8 mouse cellular contexts compared by ENCODE assay signal in genomic region chr10:61715996-61716864, GRCm38 (mm10). TPM values are rescaled to one million over a fixed set of nuclear protein-coding genes. Genes with fewer than 3 reads are reported as not detected.
DNase-seq lines count a peak whose midpoint lies in the region; ATAC-seq and TF ChIP-seq lines count a peak whose summit lies in the region.

No protein-coding gene starts in this region.

- peaks cover 6% of the 10 kb centered on the region; the same call in 1 of the 2 replicates for H3K4me1 ChIP-seq in neural tube, embryonic 11.5 days (ENCODE audit: control insufficient read depth, insufficient read depth, low read length)
- no peaks in the 10 kb centered on the region for H3K4me1 ChIP-seq in forebrain, postnatal 0 days (ENCODE audit: insufficient read depth)
- peaks cover 21% of the 10 kb centered on the region for H3K4me1 ChIP-seq in liver, embryonic 13.5 days (replicated peaks)
- peaks cover 11% of the 10 kb centered on the region for H3K4me1 ChIP-seq in stomach, embryonic 16.5 days (ENCODE audit: control insufficient read depth, insufficient read depth, low read length)

- DNase-seq in neural tube, embryonic 11.5 days (ENCODE audit: low spot score): no peak
- DNase-seq in neural tube, embryonic 10.5 days (ENCODE audit: extremely low spot score, low spot score): no peak
- DNase-seq in forebrain, postnatal 0 days: no peak
- DNase-seq in liver, embryonic 13.5 days: no peak
- DNase-seq in left cerebral cortex, adult 8-10 months (ENCODE audit: low spot score in 2 of 2): no peak
- no peak for DNase-seq in urinary bladder, postnatal 10 days (ENCODE audit: low spot score)

- H3K27ac ChIP-seq in neural tube, embryonic 11.5 days (ENCODE audit: low read depth, low read length): no peak overlapping the region
- no peak overlapping the region for H3K27ac ChIP-seq in forebrain, postnatal 0 days (ENCODE audit: low read depth, low read length)
- no peak overlapping the region for H3K27ac ChIP-seq in liver, embryonic 13.5 days
- no peak overlapping the region for H3K27ac ChIP-seq in stomach, embryonic 16.5 days (ENCODE audit: low read length)

- no peak overlapping the region for H3K9ac ChIP-seq in neural tube, embryonic 11.5 days (ENCODE audit: low read length)
- H3K9ac ChIP-seq in forebrain, postnatal 0 days: no peak overlapping the region
- no peak overlapping the region for H3K9ac ChIP-seq in liver, embryonic 13.5 days
- H3K9ac ChIP-seq in stomach, embryonic 16.5 days (ENCODE audit: low read length): peak overlapping the region; percentile 75

- H3K36me3 ChIP-seq in neural tube, embryonic 11.5 days (ENCODE audit: control insufficient read depth, insufficient read depth, low read length): no peaks in the 10 kb centered on the region
- H3K36me3 ChIP-seq in forebrain, postnatal 0 days (ENCODE audit: insufficient read depth): no peaks in the 10 kb centered on the region
- H3K36me3 ChIP-seq in liver, embryonic 13.5 days: no peaks in the 10 kb centered on the region
- no peaks in the 10 kb centered on the region for H3K36me3 ChIP-seq in stomach, embryonic 16.5 days (ENCODE audit: control insufficient read depth, insufficient read depth, low read length)

- H3K27me3 ChIP-seq in neural tube, embryonic 11.5 days (ENCODE audit: control insufficient read depth, insufficient read depth, low read length): no peaks in the 10 kb centered on the region
- no peaks in the 10 kb centered on the region for H3K27me3 ChIP-seq in forebrain, postnatal 0 days (ENCODE audit: insufficient read depth, low read length)
- no peaks in the 10 kb centered on the region for H3K27me3 ChIP-seq in liver, embryonic 13.5 days
- no peaks in the 10 kb centered on the region for H3K27me3 ChIP-seq in stomach, embryonic 16.5 days (ENCODE audit: control insufficient read depth, insufficient read depth, low read length)

- no peak overlapping the region; the same call in 1 of the 2 replicates for H3K4me3 ChIP-seq in neural tube, embryonic 11.5 days (ENCODE audit: low read depth, low read length)
- no peak overlapping the region; the same call in 1 of the 2 replicates for H3K4me3 ChIP-seq in forebrain, postnatal 0 days (ENCODE audit: low read depth, low read length)
- H3K4me3 ChIP-seq in liver, embryonic 13.5 days (replicated peaks): no peak overlapping the region
- H3K4me3 ChIP-seq in stomach, embryonic 16.5 days (replicated peaks; ENCODE audit: low read length): peak overlapping the region; percentile 69; the same call in 1 of the 2 replicates

- 73% methylated on average over 7 of the region's 7 CpGs for WGBS in neural tube, embryonic 11.5 days
- WGBS in forebrain, postnatal 0 days: 82% methylated on average over 7 of the region's 7 CpGs
- 56% methylated on average over 7 of the region's 7 CpGs for WGBS in liver, embryonic 13.5 days (ENCODE audit: insufficient replicate concordance)
- WGBS in stomach, embryonic 16.5 days: 68% methylated on average over 7 of the region's 7 CpGs

- peak overlapping the region; percentile 78; the same call in 1 of the 2 replicates for H3K4me2 ChIP-seq in neural tube, embryonic 11.5 days (ENCODE audit: low read depth)
- H3K4me2 ChIP-seq in forebrain, postnatal 0 days (ENCODE audit: low read depth): peak overlapping the region; percentile 83
- H3K4me2 ChIP-seq in liver, embryonic 13.5 days: peak overlapping the region; percentile 87
- peak overlapping the region; percentile 95 for H3K4me2 ChIP-seq in stomach, embryonic 16.5 days (ENCODE audit: low read depth, low read length)

- ATAC-seq in neural tube, embryonic 11.5 days (ENCODE audit: insufficient read depth, low FRiP score, low TSS enrichment): no peak
- ATAC-seq in forebrain, postnatal 0 days: no peak
- no peak for ATAC-seq in liver, embryonic 13.5 days (ENCODE audit: low read depth)
- no peak for ATAC-seq in stomach, embryonic 16.5 days (ENCODE audit: insufficient read depth, low FRiP score)
- no peak for ATAC-seq in frontal cortex, adult (ENCODE audit: low TSS enrichment)

- no peak for TF ChIP-seq CTCF in forebrain, postnatal 0 days (IDR thresholded peaks at IDR 0.05; ENCODE audit: low read depth)

- no peaks in the 10 kb centered on the region for H3K9me3 ChIP-seq in neural tube, embryonic 11.5 days (ENCODE audit: control insufficient read depth, low read length)
- no peaks in the 10 kb centered on the region for H3K9me3 ChIP-seq in forebrain, postnatal 0 days (ENCODE audit: low read length)
- no peaks in the 10 kb centered on the region for H3K9me3 ChIP-seq in liver, embryonic 13.5 days (replicated peaks)
- H3K9me3 ChIP-seq in stomach, embryonic 16.5 days (replicated peaks; ENCODE audit: control insufficient read depth, low read length): no peaks in the 10 kb centered on the region

RNA-seq across cellular contexts. Expression of gene Aifm2, which starts 1.2 kb away (rescaled TPM):
- 11.8 and 12.8 TPM in 2 replicates for polyA plus RNA-seq in neural tube, embryonic 11.5 days (2014; fragmentation: Nextera tagmentation; extraction: Ambion mirVana)
- 11.5 and 13.0 TPM in 2 replicates for total RNA-seq in forebrain, postnatal 0 days (2014; rRNA removed)
- 8.4 and 11.7 TPM in 2 replicates for polyA plus RNA-seq in forebrain, postnatal 0 days (2015; fragmentation: Nextera tagmentation; extraction: Ambion mirVana)
- polyA plus RNA-seq in liver, embryonic 13.5 days (2015; fragmentation: Nextera tagmentation; extraction: Ambion mirVana): 3.0 and 3.1 TPM in 2 replicates
- 16.0 and 16.2 TPM in 2 replicates for polyA plus RNA-seq in stomach, embryonic 16.5 days (2015; fragmentation: Nextera tagmentation; extraction: Ambion mirVana)
- 10 to 100 TPM in 2 of 4 experiments, 1 to 10 TPM in 2; 9.6 to 10.8 (median 10.2) TPM for total RNA-seq in left cerebral cortex, adult 8-10 months (2022)

RNA-seq across cellular contexts. Expression of gene Tysnd1, which starts 20.9 kb away (rescaled TPM):
- 35.5 and 35.7 TPM in 2 replicates for polyA plus RNA-seq in neural tube, embryonic 11.5 days (2014; fragmentation: Nextera tagmentation; extraction: Ambion mirVana)
- total RNA-seq in forebrain, postnatal 0 days (2014; rRNA removed): 50.5 and 56.8 TPM in 2 replicates
- 34.0 and 34.4 TPM in 2 replicates for polyA plus RNA-seq in forebrain, postnatal 0 days (2015; fragmentation: Nextera tagmentation; extraction: Ambion mirVana)
- 19.2 and 19.6 TPM in 2 replicates for polyA plus RNA-seq in liver, embryonic 13.5 days (2015; fragmentation: Nextera tagmentation; extraction: Ambion mirVana)
- 11.7 and 14.5 TPM in 2 replicates for polyA plus RNA-seq in stomach, embryonic 16.5 days (2015; fragmentation: Nextera tagmentation; extraction: Ambion mirVana)
- 10 to 100 TPM; 18.4 to 23.4 (median 20.7) TPM for total RNA-seq in left cerebral cortex, adult 8-10 months (2022)

RNA-seq across cellular contexts. Expression of gene Sar1a, which starts 36.1 kb away (rescaled TPM):
- polyA plus RNA-seq in neural tube, embryonic 11.5 days (2014; fragmentation: Nextera tagmentation; extraction: Ambion mirVana): 252 and 255 TPM in 2 replicates
- total RNA-seq in forebrain, postnatal 0 days (2014; rRNA removed): 188 and 221 TPM in 2 replicates
- 208 and 213 TPM in 2 replicates for polyA plus RNA-seq in forebrain, postnatal 0 days (2015; fragmentation: Nextera tagmentation; extraction: Ambion mirVana)
- polyA plus RNA-seq in liver, embryonic 13.5 days (2015; fragmentation: Nextera tagmentation; extraction: Ambion mirVana): 89.1 and 99.9 TPM in 2 replicates
- 232 and 247 TPM in 2 replicates for polyA plus RNA-seq in stomach, embryonic 16.5 days (2015; fragmentation: Nextera tagmentation; extraction: Ambion mirVana)
- total RNA-seq in left cerebral cortex, adult 8-10 months (2022): 100 to 1,000 TPM; 117 to 135 (median 124) TPM
